Mouse (Mus musculus): ENCODE data around the gene Gc. TPM values are rescaled to one million over a fixed set of nuclear protein-coding genes. Genes with fewer than 3 reads are reported as not detected.

The Gc gene
- polyA plus RNA-seq (2014; fragmentation: Nextera tagmentation; extraction: Ambion mirVana) = 0.36 and 13.0 TPM in 2 replicates

DNA sequence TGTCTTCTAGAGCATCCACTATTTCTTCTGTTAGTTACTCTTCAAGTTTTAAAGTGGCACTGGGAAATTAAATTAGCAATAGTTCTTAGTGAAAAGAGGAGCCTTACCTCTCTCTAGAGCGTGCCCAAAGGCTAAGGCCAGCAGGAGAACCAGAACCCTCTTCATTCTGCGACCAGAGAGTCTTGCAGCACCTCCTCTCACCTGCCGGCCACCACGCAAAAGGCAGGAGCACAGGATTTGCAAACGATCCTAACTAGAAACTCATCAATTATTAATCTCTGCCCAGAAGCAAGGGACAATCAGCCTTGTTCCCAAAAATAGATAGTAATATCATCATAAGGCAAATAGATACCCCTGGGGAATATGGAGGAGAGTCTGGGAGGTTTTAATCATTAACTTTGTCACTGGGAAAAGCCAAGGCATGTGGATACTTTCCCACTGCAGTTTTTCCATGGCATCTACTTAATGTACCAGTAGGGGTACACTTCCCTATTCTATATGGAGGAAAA lies at the start of gene Gc:
Gene Gc, minus strand, starts transcription at position 345 of the 509 bp plus-strand sequence.
- WGBS = 60% methylated on average over 5 of the region's 5 CpGs
- Histone ChIP-seq H3K4me3 (ENCODE audit: low read depth, low read length) (no peak within 1 kb of the TSS), H3K36me3 (ENCODE audit: control insufficient read depth, insufficient read depth, low read length) (no peaks in the 10 kb centered on the region), H3K27me3 (ENCODE audit: control insufficient read depth, insufficient read depth, low read length) (no peaks in the 10 kb centered on the region), H3K9ac (replicated peaks; ENCODE audit: low read depth, low read length) (no peak within 1 kb of the TSS), H3K4me1 (ENCODE audit: control insufficient read depth, insufficient read depth, low read length) (no peaks in the 10 kb centered on the region), H3K4me2 (replicated peaks; ENCODE audit: low read depth, low read length) (no peak within 1 kb of the TSS), H3K9me3 (ENCODE audit: control insufficient read depth, low read depth, low read length) (no peaks in the 10 kb centered on the region), H3K27ac (ENCODE audit: low read length) (no peak within 1 kb of the TSS)
- no peak for ATAC-seq (ENCODE audit: insufficient number of reproducible peaks, insufficient read depth, low FRiP score, low read depth)

DNA sequence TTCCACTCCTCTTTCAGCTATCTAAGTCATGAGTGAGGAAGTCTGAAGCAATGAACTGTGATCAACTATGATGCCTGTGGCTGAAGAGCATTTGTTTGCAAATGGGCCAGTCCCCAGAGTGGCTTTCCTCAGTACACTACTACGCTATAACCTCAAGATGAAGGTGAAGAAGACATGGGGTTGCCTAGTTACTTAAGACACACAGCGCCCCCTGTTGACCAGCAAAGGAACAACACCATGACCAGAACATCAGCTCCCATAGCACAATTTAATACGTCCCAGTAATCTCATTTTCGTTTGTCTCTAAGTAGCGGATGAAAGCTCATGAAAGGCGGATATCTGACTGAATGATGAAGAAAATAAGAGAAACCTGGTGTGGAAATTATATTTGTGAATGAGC lies 42.5 kb upstream of the Gc start:
- no peaks in the 10 kb centered on the region for H3K4me1 ChIP-seq (ENCODE audit: control insufficient read depth, insufficient read depth, low read length)
- ATAC-seq (ENCODE audit: insufficient number of reproducible peaks, insufficient read depth, low FRiP score, low read depth) = no peak
- H3K4me2 ChIP-seq (replicated peaks; ENCODE audit: low read depth, low read length) = no peak overlapping the region
- no peak overlapping the region for H3K27ac ChIP-seq (ENCODE audit: low read length)
- H3K9ac ChIP-seq (replicated peaks; ENCODE audit: low read depth, low read length) = no peak overlapping the region
- no peaks in the 10 kb centered on the region for H3K27me3 ChIP-seq (ENCODE audit: control insufficient read depth, insufficient read depth, low read length)
- no peaks in the 10 kb centered on the region for H3K36me3 ChIP-seq (ENCODE audit: control insufficient read depth, insufficient read depth, low read length)
- no peak overlapping the region for H3K4me3 ChIP-seq (ENCODE audit: low read depth, low read length)
- 56% methylated on average over 6 of the region's 6 CpGs for WGBS
- no peaks in the 10 kb centered on the region for H3K9me3 ChIP-seq (ENCODE audit: control insufficient read depth, low read depth, low read length)

DNA sequence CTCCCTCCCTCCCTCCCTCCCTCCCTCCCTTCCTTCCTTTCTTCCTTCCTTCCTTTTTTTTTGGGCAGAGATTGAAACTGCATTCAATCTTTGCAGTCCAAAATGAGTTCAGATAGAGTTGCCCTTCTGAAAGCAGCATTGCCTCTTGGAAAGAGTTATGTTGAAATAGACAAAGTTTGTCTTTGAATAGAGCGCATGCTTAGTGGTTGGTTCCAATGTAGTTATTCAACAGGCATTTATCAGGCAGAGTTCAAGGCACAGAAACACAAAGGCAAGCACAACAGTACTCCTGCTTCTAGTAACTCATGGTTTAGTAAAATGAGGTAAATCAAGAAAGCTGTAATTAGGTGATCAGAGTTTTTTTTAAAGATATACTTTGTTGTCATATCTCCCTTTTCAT lies 34.9 kb upstream of the Gc start:
- H3K27me3 ChIP-seq (ENCODE audit: control insufficient read depth, insufficient read depth, low read length) = no peaks in the 10 kb centered on the region
- H3K4me3 ChIP-seq (ENCODE audit: low read depth, low read length) = no peak overlapping the region
- no peak overlapping the region for H3K4me2 ChIP-seq (replicated peaks; ENCODE audit: low read depth, low read length)
- 92% methylated on average over 1 of the region's 1 CpGs for WGBS
- no peaks in the 10 kb centered on the region for H3K9me3 ChIP-seq (ENCODE audit: control insufficient read depth, low read depth, low read length)
- H3K27ac ChIP-seq (ENCODE audit: low read length) = no peak overlapping the region
- no peak for ATAC-seq (ENCODE audit: insufficient number of reproducible peaks, insufficient read depth, low FRiP score, low read depth)
- H3K36me3 ChIP-seq (ENCODE audit: control insufficient read depth, insufficient read depth, low read length) = no peaks in the 10 kb centered on the region
- no peak overlapping the region for H3K9ac ChIP-seq (replicated peaks; ENCODE audit: low read depth, low read length)
- no peaks in the 10 kb centered on the region for H3K4me1 ChIP-seq (ENCODE audit: control insufficient read depth, insufficient read depth, low read length)

DNA sequence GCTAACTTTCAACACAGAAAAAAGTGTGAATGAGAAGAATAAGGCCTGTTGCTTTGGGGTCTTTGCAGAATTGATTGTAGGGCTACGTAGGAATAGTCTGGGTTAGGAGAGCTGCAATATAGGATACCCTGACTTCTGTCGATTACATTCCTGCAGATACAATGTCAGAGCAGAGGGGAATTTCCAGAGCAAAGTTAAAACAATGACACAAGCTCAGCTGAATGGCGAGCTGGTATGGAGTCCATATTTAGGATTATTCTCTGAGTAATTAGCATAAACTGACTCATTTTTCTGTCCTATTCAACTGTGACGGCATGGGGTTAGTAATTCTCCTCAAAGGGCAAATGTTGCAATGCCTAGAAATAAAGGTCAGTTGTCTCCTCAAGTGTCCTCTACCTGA lies 12.8 kb upstream of the Gc start:
- Histone ChIP-seq H3K36me3 (ENCODE audit: control insufficient read depth, insufficient read depth, low read length) (no peaks in the 10 kb centered on the region), H3K9ac (replicated peaks; ENCODE audit: low read depth, low read length) (no peak overlapping the region), H3K4me2 (replicated peaks; ENCODE audit: low read depth, low read length) (no peak overlapping the region), H3K4me1 (ENCODE audit: control insufficient read depth, insufficient read depth, low read length) (no peaks in the 10 kb centered on the region), H3K4me3 (ENCODE audit: low read depth, low read length) (no peak overlapping the region), H3K9me3 (ENCODE audit: control insufficient read depth, low read depth, low read length) (no peaks in the 10 kb centered on the region), H3K27ac (ENCODE audit: low read length) (no peak overlapping the region), H3K27me3 (ENCODE audit: control insufficient read depth, insufficient read depth, low read length) (no peaks in the 10 kb centered on the region)
- 80% methylated on average over 4 of the region's 4 CpGs for WGBS
- no peak for ATAC-seq (ENCODE audit: insufficient number of reproducible peaks, insufficient read depth, low FRiP score, low read depth)

DNA sequence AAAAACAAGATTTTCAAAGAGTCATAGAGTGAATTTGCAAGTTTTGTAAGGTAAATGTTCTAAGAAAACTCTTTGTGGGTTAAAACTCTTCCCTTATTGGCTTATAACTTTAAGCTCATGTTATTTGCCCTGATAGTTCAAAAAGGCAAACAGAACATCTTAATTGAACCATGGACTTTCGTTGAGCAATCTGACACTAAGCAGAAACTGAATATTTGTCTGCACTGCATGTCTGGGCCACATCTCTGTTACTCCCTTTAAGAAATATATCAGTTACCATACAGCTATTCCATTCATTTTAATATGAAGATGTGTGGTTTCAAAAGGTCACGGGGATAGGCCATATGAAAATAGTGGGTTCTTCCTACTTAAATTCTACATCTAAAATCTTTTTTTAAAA lies 10.2 kb upstream of the Gc start:
- Histone ChIP-seq H3K4me1 (ENCODE audit: control insufficient read depth, insufficient read depth, low read length) (no peaks in the 10 kb centered on the region), H3K9me3 (ENCODE audit: control insufficient read depth, low read depth, low read length) (no peaks in the 10 kb centered on the region), H3K4me2 (replicated peaks; ENCODE audit: low read depth, low read length) (no peak overlapping the region), H3K27me3 (ENCODE audit: control insufficient read depth, insufficient read depth, low read length) (no peaks in the 10 kb centered on the region), H3K4me3 (ENCODE audit: low read depth, low read length) (no peak overlapping the region), H3K36me3 (ENCODE audit: control insufficient read depth, insufficient read depth, low read length) (no peaks in the 10 kb centered on the region), H3K27ac (ENCODE audit: low read length) (no peak overlapping the region), H3K9ac (replicated peaks; ENCODE audit: low read depth, low read length) (no peak overlapping the region)
- no peak for ATAC-seq (ENCODE audit: insufficient number of reproducible peaks, insufficient read depth, low FRiP score, low read depth)
- WGBS = 58% methylated on average over 2 of the region's 2 CpGs

DNA sequence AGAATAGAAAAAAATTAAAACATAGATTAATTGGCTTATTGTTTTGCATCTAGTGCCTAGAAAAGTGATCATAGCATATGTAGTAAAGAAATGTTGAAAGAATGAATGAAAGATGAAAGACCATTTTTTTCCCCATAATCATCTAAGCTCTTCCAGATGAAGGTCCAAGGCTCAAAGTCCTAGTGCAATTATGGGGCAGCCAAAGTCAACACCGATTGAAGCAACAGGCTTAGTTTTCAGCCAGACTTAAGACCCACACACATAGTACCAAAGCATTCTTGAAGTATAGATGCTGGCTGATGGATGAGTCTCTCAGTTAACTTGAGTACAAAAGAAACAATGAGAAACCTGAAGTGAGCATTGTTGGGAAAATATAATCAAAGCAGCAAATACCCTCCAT lies 9.3 kb upstream of the Gc start:
- ATAC-seq (ENCODE audit: insufficient number of reproducible peaks, insufficient read depth, low FRiP score, low read depth) = no peak

DNA sequence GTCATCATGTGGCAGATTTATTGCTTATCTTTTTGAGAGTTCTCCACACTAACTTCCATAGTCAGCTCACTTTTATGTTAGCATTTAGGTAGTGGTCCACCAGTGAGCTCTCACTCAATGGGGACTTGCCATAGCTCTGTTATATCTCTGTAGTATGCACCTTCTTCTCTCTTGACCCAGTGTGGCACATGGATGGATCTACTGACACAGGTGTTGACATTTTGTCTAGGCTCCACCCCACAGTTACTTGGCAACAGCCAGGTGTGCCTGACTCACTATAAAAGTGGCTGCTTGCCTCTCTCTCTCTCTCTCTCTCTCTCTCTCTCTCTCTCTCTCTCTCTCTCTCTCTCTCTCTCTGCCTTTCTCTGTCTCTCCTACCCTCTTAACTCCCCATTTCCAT lies 8.6 kb upstream of the Gc start:
- ATAC-seq (ENCODE audit: insufficient number of reproducible peaks, insufficient read depth, low FRiP score, low read depth) = no peak

More for the DNA sequence above, 9.3 kb upstream of the Gc start:
- Histone ChIP-seq H3K27me3 (ENCODE audit: control insufficient read depth, insufficient read depth, low read length) (no peaks in the 10 kb centered on the region), H3K4me3 (ENCODE audit: low read depth, low read length) (no peak overlapping the region), H3K4me2 (replicated peaks; ENCODE audit: low read depth, low read length) (no peak overlapping the region), H3K27ac (ENCODE audit: low read length) (no peak overlapping the region), H3K36me3 (ENCODE audit: control insufficient read depth, insufficient read depth, low read length) (no peaks in the 10 kb centered on the region), H3K9ac (replicated peaks; ENCODE audit: low read depth, low read length) (no peak overlapping the region), H3K9me3 (ENCODE audit: control insufficient read depth, low read depth, low read length) (no peaks in the 10 kb centered on the region), H3K4me1 (ENCODE audit: control insufficient read depth, insufficient read depth, low read length) (no peaks in the 10 kb centered on the region)
- WGBS = 82% methylated on average over 1 of the region's 1 CpGs

DNA sequence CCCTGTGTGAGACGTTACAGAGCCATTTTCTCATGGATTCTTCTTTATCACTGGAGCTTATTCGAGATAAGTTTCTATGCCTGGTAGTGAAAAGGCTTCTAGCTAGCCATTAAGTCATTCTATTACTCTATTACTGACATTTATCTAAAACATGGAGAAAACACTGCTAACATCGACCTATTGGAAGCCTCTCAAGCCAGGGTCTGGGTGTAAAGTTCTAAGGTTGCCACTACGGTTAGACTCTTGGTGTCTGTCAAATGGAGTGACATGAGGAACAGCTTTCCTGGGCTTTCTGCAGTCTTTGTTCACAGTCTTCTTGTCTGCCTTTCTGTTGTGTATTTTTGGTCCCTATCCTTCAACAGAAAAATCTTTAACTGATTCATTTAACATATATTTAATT lies 4.1 kb upstream of the Gc start:
- Histone ChIP-seq H3K27me3 (ENCODE audit: control insufficient read depth, insufficient read depth, low read length) (no peaks in the 10 kb centered on the region), H3K4me3 (ENCODE audit: low read depth, low read length) (no peak overlapping the region), H3K4me2 (replicated peaks; ENCODE audit: low read depth, low read length) (no peak overlapping the region), H3K9me3 (ENCODE audit: control insufficient read depth, low read depth, low read length) (no peaks in the 10 kb centered on the region), H3K27ac (ENCODE audit: low read length) (no peak overlapping the region), H3K9ac (replicated peaks; ENCODE audit: low read depth, low read length) (no peak overlapping the region), H3K4me1 (ENCODE audit: control insufficient read depth, insufficient read depth, low read length) (no peaks in the 10 kb centered on the region), H3K36me3 (ENCODE audit: control insufficient read depth, insufficient read depth, low read length) (no peaks in the 10 kb centered on the region)
- no peak for ATAC-seq (ENCODE audit: insufficient number of reproducible peaks, insufficient read depth, low FRiP score, low read depth)
- WGBS = 74% methylated on average over 4 of the region's 4 CpGs

More for the DNA sequence above, 8.6 kb upstream of the Gc start:
- Histone ChIP-seq H3K4me3 (ENCODE audit: low read depth, low read length) (no peak overlapping the region), H3K9ac (replicated peaks; ENCODE audit: low read depth, low read length) (no peak overlapping the region), H3K27ac (ENCODE audit: low read length) (no peak overlapping the region), H3K36me3 (ENCODE audit: control insufficient read depth, insufficient read depth, low read length) (no peaks in the 10 kb centered on the region), H3K4me2 (replicated peaks; ENCODE audit: low read depth, low read length) (no peak overlapping the region), H3K27me3 (ENCODE audit: control insufficient read depth, insufficient read depth, low read length) (no peaks in the 10 kb centered on the region), H3K4me1 (ENCODE audit: control insufficient read depth, insufficient read depth, low read length) (no peaks in the 10 kb centered on the region), H3K9me3 (ENCODE audit: control insufficient read depth, low read depth, low read length) (no peaks in the 10 kb centered on the region)

DNA sequence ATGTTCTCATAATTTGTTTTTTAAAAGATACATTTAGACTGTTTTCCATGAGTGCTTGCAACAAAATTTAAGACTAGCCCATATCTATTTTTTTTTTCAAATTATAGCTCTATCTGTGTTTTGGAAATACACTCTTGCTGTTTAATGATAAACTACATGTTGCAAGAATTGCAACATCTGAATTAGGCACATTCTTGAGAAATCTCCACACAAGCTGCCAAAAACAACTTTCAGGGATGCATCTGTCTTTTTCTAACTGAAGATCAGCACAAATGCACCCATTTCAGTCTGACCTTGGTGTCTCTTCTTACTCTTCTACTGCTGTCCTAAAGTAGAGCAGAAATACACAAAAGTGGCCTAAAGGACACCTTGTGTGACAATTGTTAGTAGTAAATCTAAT lies 1.9 kb upstream of the Gc start:
- no peaks in the 10 kb centered on the region for H3K36me3 ChIP-seq (ENCODE audit: control insufficient read depth, insufficient read depth, low read length)
- no peaks in the 10 kb centered on the region for H3K9me3 ChIP-seq (ENCODE audit: control insufficient read depth, low read depth, low read length)
- H3K4me1 ChIP-seq (ENCODE audit: control insufficient read depth, insufficient read depth, low read length) = no peaks in the 10 kb centered on the region
- H3K4me2 ChIP-seq (replicated peaks; ENCODE audit: low read depth, low read length) = no peak overlapping the region
- H3K27me3 ChIP-seq (ENCODE audit: control insufficient read depth, insufficient read depth, low read length) = no peaks in the 10 kb centered on the region
- no peak for ATAC-seq (ENCODE audit: insufficient number of reproducible peaks, insufficient read depth, low FRiP score, low read depth)
- no peak overlapping the region for H3K9ac ChIP-seq (replicated peaks; ENCODE audit: low read depth, low read length)
- no peak overlapping the region for H3K4me3 ChIP-seq (ENCODE audit: low read depth, low read length)
- H3K27ac ChIP-seq (ENCODE audit: low read length) = no peak overlapping the region

Measured in stomach, embryonic 14.5 days (tissue).